Mouse (Mus musculus): ENCODE measurements at regions not wholly inside any gene's neighbourhood (a gene's known extent, or its start where the extent isn't known, plus 50 kb on each side); places are given as distances from the start of the nearest gene placed in this dataset.

GRCm38 (mm10) chr5:35221451-35222305, 56.4 kb upstream of the Adra2c start:
- no peaks in the 10 kb centered on the region for H3K27me3 ChIP-seq
- no peak overlapping the region for H3K9ac ChIP-seq (replicated peaks)
- no peak overlapping the region for H3K4me3 ChIP-seq (replicated peaks)
- no peak overlapping the region for H3K4me2 ChIP-seq
- H3K27ac ChIP-seq: no peak overlapping the region
- H3K4me1 ChIP-seq (replicated peaks): no peaks in the 10 kb centered on the region
- ATAC-seq (ENCODE audit: insufficient number of reproducible peaks, insufficient read depth, low FRiP score, low TSS enrichment, low read depth): no peak
- no peaks in the 10 kb centered on the region for H3K36me3 ChIP-seq
- peaks cover 10% of the 10 kb centered on the region; the same call in 1 of the 2 replicates for H3K9me3 ChIP-seq
- WGBS: 83% methylated on average over 4 of the region's 4 CpGs

GRCm38 (mm10) chr5:35216271-35216670, 61.8 kb upstream of the Adra2c start:
- H3K27me3 ChIP-seq: no peaks in the 10 kb centered on the region
- H3K9me3 ChIP-seq: 0 out of 2 replicates have a peak, but pooled peaks cover 5% of the 10 kb centered on the region
- H3K36me3 ChIP-seq: no peaks in the 10 kb centered on the region
- H3K4me1 ChIP-seq (replicated peaks): no peaks in the 10 kb centered on the region
- 60% methylated on average over 2 of the region's 2 CpGs for WGBS
- ATAC-seq (ENCODE audit: insufficient number of reproducible peaks, insufficient read depth, low FRiP score, low TSS enrichment, low read depth): no peak
- H3K9ac ChIP-seq (replicated peaks): no peak overlapping the region
- no peak overlapping the region for H3K4me3 ChIP-seq (replicated peaks)
- no peak overlapping the region for H3K4me2 ChIP-seq
- H3K27ac ChIP-seq: no peak overlapping the region

GRCm38 (mm10) chr5:35215480-35216195, 62.5 kb upstream of the Adra2c start:
- no peak overlapping the region for H3K9ac ChIP-seq (replicated peaks)
- H3K4me3 ChIP-seq (replicated peaks): no peak overlapping the region
- H3K4me1 ChIP-seq (replicated peaks): no peaks in the 10 kb centered on the region
- ATAC-seq (ENCODE audit: insufficient number of reproducible peaks, insufficient read depth, low FRiP score, low TSS enrichment, low read depth): no peak
- no peak overlapping the region for H3K4me2 ChIP-seq
- WGBS: 63% methylated on average over 11 of the region's 11 CpGs
- H3K27ac ChIP-seq: no peak overlapping the region
- no peaks in the 10 kb centered on the region for H3K27me3 ChIP-seq
- H3K36me3 ChIP-seq: no peaks in the 10 kb centered on the region
- H3K9me3 ChIP-seq: 0 out of 2 replicates have a peak, but pooled peaks cover 5% of the 10 kb centered on the region

- H3K36me3 ChIP-seq: no peaks in the 10 kb centered on the region
- ATAC-seq (ENCODE audit: insufficient number of reproducible peaks, insufficient read depth, low FRiP score, low TSS enrichment, low read depth): no peak
- H3K4me2 ChIP-seq: no peak overlapping the region
- H3K4me1 ChIP-seq (replicated peaks): no peaks in the 10 kb centered on the region
- no peak overlapping the region for H3K4me3 ChIP-seq (replicated peaks)
- WGBS: 80% methylated on average over 11 of the region's 11 CpGs
- H3K27me3 ChIP-seq: no peaks in the 10 kb centered on the region
- no peak overlapping the region for H3K27ac ChIP-seq
- no peak overlapping the region for H3K9ac ChIP-seq (replicated peaks)
- 0 out of 2 replicates have a peak, but pooled peaks cover 5% of the 10 kb centered on the region for H3K9me3 ChIP-seq
These were observed 63.1 kb upstream of the Adra2c start for GRCm38 (mm10) chr5:35215007-35215406.

- H3K36me3 ChIP-seq: no peaks in the 10 kb centered on the region
- H3K9ac ChIP-seq (replicated peaks): no peak overlapping the region
- no peak overlapping the region for H3K4me2 ChIP-seq
- no peaks in the 10 kb centered on the region; the same call in 1 of the 2 replicates for H3K27me3 ChIP-seq
- WGBS: 61% methylated on average over 1 of the region's 1 CpGs
- ATAC-seq (ENCODE audit: insufficient number of reproducible peaks, insufficient read depth, low FRiP score, low TSS enrichment, low read depth): no peak
- H3K4me1 ChIP-seq (replicated peaks): no peaks in the 10 kb centered on the region
- H3K9me3 ChIP-seq: no peaks in the 10 kb centered on the region
- no peak overlapping the region for H3K27ac ChIP-seq
- no peak overlapping the region for H3K4me3 ChIP-seq (replicated peaks)
These were observed 68.8 kb upstream of the Adra2c start for GRCm38 (mm10) chr5:35209348-35209747.

GRCm38 (mm10) chr5:35204049-35204448, 74.1 kb upstream of the Adra2c start:
- Histone ChIP-seq H3K27me3 (no peaks in the 10 kb centered on the region; the same call in 1 of the 2 replicates), H3K4me1 (replicated peaks) (peaks cover under 1% of the 10 kb centered on the region; the same call in 1 of the 2 replicates), H3K9ac (replicated peaks) (no peak overlapping the region), H3K36me3 (no peaks in the 10 kb centered on the region), H3K4me2 (no peak overlapping the region), H3K4me3 (replicated peaks) (no peak overlapping the region), H3K9me3 (no peaks in the 10 kb centered on the region), H3K27ac (no peak overlapping the region)
- no peak for ATAC-seq (ENCODE audit: insufficient number of reproducible peaks, insufficient read depth, low FRiP score, low TSS enrichment, low read depth)
- WGBS: 90% methylated on average over 6 of the region's 6 CpGs

- Histone ChIP-seq H3K36me3 (no peaks in the 10 kb centered on the region), H3K4me2 (no peak overlapping the region), H3K4me3 (replicated peaks) (no peak overlapping the region), H3K4me1 (replicated peaks) (peaks cover 8% of the 10 kb centered on the region; the same call in 1 of the 2 replicates), H3K9me3 (no peaks in the 10 kb centered on the region), H3K27me3 (no peaks in the 10 kb centered on the region), H3K9ac (replicated peaks) (no peak overlapping the region), H3K27ac (no peak overlapping the region)
- no peak for ATAC-seq (ENCODE audit: insufficient number of reproducible peaks, insufficient read depth, low FRiP score, low TSS enrichment, low read depth)
- WGBS: 29% methylated on average over 5 of the region's 5 CpGs
These were observed 79.7 kb upstream of the Adra2c start for GRCm38 (mm10) chr5:35198468-35198867.

- Histone ChIP-seq H3K4me3 (replicated peaks) (no peak overlapping the region), H3K4me1 (replicated peaks) (peaks cover 3% of the 10 kb centered on the region; the same call in 1 of the 2 replicates), H3K9ac (replicated peaks) (no peak overlapping the region), H3K27me3 (no peaks in the 10 kb centered on the region), H3K4me2 (no peak overlapping the region), H3K36me3 (no peaks in the 10 kb centered on the region), H3K27ac (no peak overlapping the region), H3K9me3 (no peaks in the 10 kb centered on the region)
- no peak for ATAC-seq (ENCODE audit: insufficient number of reproducible peaks, insufficient read depth, low FRiP score, low TSS enrichment, low read depth)
- WGBS: 78% methylated on average over 12 of the region's 12 CpGs
These were observed 83.7 kb upstream of the Lrpap1 start for GRCm38 (mm10) chr5:35189113-35189797.

- Histone ChIP-seq H3K27me3 (no peaks in the 10 kb centered on the region), H3K9ac (replicated peaks) (no peak overlapping the region), H3K27ac (no peak overlapping the region), H3K36me3 (no peaks in the 10 kb centered on the region), H3K4me1 (replicated peaks) (peaks cover 3% of the 10 kb centered on the region; the same call in 1 of the 2 replicates), H3K4me3 (replicated peaks) (no peak overlapping the region), H3K4me2 (no peak overlapping the region), H3K9me3 (no peaks in the 10 kb centered on the region)
- 61% methylated on average over 3 of the region's 3 CpGs for WGBS
- no peak for ATAC-seq (ENCODE audit: insufficient number of reproducible peaks, insufficient read depth, low FRiP score, low TSS enrichment, low read depth)
These were observed 80.3 kb upstream of the Lrpap1 start for GRCm38 (mm10) chr5:35185826-35186225.

- Histone ChIP-seq H3K36me3 (no peaks in the 10 kb centered on the region), H3K4me1 (replicated peaks) (peaks cover 3% of the 10 kb centered on the region; the same call in 1 of the 2 replicates), H3K9me3 (no peaks in the 10 kb centered on the region), H3K9ac (replicated peaks) (no peak overlapping the region), H3K4me2 (no peak overlapping the region), H3K4me3 (replicated peaks) (no peak overlapping the region), H3K27ac (no peak overlapping the region), H3K27me3 (no peaks in the 10 kb centered on the region)
- no peak for ATAC-seq (ENCODE audit: insufficient number of reproducible peaks, insufficient read depth, low FRiP score, low TSS enrichment, low read depth)
These were observed 79.7 kb upstream of the Lrpap1 start for GRCm38 (mm10) chr5:35185289-35185688.

- Histone ChIP-seq H3K4me3 (replicated peaks) (no peak overlapping the region), H3K4me2 (no peak overlapping the region), H3K9ac (replicated peaks) (no peak overlapping the region), H3K4me1 (replicated peaks) (peaks cover 3% of the 10 kb centered on the region; the same call in 1 of the 2 replicates), H3K27ac (no peak overlapping the region), H3K9me3 (no peaks in the 10 kb centered on the region), H3K27me3 (no peaks in the 10 kb centered on the region), H3K36me3 (no peaks in the 10 kb centered on the region)
- 87% methylated on average over 7 of the region's 7 CpGs for WGBS
- ATAC-seq (ENCODE audit: insufficient number of reproducible peaks, insufficient read depth, low FRiP score, low TSS enrichment, low read depth): no peak
These were observed 77.9 kb upstream of the Lrpap1 start for GRCm38 (mm10) chr5:35183418-35183817.
